Mouse (Mus musculus) frontal cortex, postnatal 25 days (tissue): ENCODE measurements around the gene Gm21994.
"Not testable (repeated sequence)": the region's sequence is repeated elsewhere in the genome, so short reads cannot be mapped to it uniquely, and the experiment has no call there.

Experiments
- DNase-seq, 2 experiments: peaks; one replicate each; pipeline ENCODE4 v3.0.0; 2022; ENCODE audit warnings: low spot score in 2 of 2

Gm21994 gene

DNA sequence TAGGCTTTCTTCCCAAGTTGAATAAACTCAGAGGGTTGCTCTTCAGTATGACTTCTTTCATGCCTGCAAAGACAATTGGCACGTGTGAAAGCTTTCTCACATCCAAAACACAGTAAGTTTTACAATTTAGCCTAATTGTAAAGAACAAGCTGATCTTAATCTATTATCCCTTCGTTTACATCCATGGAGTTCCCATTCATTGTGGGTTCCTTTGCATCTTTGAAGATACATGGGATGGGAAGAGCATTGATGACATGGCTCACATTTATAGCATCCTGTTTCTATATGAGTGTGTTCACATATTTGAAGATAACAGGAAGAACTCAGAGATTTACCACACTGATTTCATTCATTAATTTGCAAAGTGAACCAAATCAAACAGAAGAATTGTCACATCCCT is at the start of gene Gm21994:
Gene Gm21994 (minus strand): TSS at position 101 of the 400 bp plus-strand sequence.
- DNase-seq: not testable (repeated sequence)

DNA sequence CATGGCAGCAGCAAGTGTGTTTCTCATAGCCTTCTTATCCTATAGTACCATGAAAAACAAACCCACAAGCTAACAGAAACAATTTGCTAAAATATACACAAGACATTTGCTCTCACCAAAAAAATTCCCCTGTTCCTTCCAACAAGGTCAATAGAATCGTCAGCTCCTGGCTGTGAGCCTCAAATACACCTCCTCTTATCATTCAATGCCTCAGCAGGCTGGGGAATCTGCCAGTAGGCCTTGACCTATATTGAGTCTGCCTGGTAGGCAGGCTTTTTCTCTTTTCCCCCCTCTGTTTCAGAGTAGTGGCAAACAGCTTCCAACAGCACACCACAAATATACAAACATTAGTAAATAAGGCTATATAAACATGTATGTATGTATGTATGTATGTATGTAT is 43.7 kb upstream of the Gm21994 start:
- DNase-seq: no peak

- no peak for DNase-seq
Observed at GRCm38 (mm10) chr2:150293669-150294068, 38.3 kb upstream of the Gm21994 start.

GRCm38 (mm10) chr2:150257291-150257690 is 1.9 kb upstream of the Gm21994 start, which contains the start of gene Gm14124:
Gene Gm14124 (plus strand): TSS chr2:150257517.
- not testable (repeated sequence) for DNase-seq

DNA sequence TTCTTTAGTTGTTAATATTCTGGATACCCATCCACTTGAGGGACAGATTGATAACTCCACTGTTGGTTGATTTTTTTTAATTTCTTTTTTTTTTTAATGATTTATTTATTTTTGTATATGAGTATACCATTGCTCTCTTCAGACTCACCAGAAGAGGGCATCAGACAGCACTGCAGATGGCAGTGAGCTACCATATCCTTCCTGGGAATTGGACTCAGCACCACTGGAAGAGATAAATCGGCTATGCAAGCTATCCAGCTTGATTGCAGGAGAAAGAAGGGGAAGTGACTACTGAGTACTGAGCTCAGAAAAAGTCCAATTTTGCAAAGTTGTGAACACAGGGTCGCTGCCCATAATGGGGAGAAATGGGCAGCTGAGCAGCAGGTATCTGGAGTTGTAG is 1.5 kb upstream of the Gm21994 start:
- DNase-seq: not testable (repeated sequence)

DNA sequence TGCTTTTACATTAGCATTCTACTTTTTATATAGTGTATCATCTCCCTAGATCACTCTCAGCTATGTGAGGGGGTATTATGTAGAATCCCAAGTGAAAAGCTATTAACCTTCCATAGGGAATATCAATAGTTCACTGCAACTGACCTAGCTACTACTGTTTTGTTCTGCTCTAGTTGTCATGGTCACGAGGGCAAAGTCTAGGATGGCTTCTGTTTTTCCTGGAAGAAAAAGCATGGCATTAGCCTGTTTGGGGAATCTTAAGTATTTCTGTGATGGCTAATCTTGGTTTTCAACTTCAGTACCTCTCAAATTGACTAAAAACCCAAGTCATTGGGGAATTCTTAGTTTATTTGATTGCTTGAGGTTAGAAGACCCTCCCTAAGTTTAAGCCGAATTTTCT is 12.2 kb downstream of the Gm21994 start:
- DNase-seq: no peak

GRCm38 (mm10) chr2:150223263-150223662 is 32.1 kb downstream of the Gm21994 start:
- DNase-seq: not testable (repeated sequence)

DNA sequence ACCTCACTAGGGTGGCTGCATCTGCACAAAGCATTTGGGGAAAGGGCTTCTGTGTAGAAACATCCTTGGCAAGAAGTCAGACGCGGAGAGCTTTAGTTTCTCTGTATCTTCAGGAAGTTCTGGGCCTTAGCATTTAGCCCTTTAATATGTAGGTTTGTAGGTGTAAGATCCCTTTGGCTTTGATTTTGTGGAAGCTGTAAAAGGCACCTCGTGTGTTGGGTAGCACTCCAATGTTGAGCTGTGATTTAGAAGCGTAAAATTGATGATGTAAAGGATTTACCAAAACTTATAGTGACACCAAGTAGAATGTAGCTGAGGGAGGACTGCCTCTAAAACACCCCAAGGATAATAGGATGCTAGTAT is 37.0 kb downstream of the Gm21994 start:
- DNase-seq: not testable (repeated sequence)

GRCm38 (mm10) chr2:150217600-150218362 is 37.6 kb downstream of the Gm21994 start, which contains the start of gene Zfp937:
Gene Zfp937 (plus strand): TSS chr2:150218073.
- peak; percentile 59 to 78 for DNase-seq
